Mouse (Mus musculus): ENCODE results near the gene Reep3.
"Not testable (repeated sequence)": the region's sequence is repeated elsewhere in the genome, so short reads cannot be mapped to it uniquely, and the experiment has no call there.

Reep3 gene

GRCm38 (mm10) chr10:67017891-67018290 lies 78.9 kb downstream of the Reep3 start:
- no peak for DNase-seq (ENCODE audit: inconsistent ontology term)

GRCm38 (mm10) chr10:67017315-67017714 lies 79.4 kb downstream of the Reep3 start:
- DNase-seq (ENCODE audit: inconsistent ontology term) = no peak

DNA sequence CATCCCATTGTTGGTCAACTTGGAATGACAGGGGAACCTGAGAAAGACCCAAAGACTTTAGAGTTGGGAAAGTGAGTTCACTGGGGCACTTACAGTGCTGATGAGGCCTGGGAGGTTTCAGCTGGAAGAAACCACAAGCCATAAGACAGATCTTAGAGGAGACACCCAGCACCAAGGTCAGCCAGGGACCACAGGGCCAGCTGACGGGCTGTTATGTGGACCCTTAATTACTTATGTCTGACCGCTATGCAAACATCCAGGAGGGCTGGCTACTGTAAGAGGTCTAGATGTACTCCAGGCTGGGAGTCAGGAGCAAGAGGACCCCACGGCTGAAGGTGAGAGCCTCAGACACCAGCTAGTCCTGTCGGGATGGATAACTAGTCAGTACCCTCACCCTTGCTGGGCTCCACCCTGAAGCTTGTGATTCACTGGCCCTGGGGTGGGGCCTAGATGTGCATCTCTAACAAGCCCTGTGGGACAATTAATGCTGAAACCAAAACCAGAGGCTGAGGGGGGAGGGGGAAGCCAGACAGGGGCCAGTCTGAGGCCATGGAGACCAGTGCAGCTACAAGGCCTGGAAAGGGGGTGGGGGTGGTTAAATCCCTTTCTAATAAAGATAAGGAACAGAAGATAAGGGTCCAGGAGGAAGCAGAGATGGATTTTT lies 80.0 kb downstream of the Reep3 start:
- peak; percentile 3 for DNase-seq (ENCODE audit: inconsistent ontology term)

GRCm38 (mm10) chr10:67014746-67015145 lies 82.0 kb downstream of the Reep3 start:
- no peak for DNase-seq (ENCODE audit: inconsistent ontology term)

GRCm38 (mm10) chr10:67010521-67010920 lies 86.2 kb downstream of the Reep3 start:
- DNase-seq (ENCODE audit: inconsistent ontology term) = no peak

DNA sequence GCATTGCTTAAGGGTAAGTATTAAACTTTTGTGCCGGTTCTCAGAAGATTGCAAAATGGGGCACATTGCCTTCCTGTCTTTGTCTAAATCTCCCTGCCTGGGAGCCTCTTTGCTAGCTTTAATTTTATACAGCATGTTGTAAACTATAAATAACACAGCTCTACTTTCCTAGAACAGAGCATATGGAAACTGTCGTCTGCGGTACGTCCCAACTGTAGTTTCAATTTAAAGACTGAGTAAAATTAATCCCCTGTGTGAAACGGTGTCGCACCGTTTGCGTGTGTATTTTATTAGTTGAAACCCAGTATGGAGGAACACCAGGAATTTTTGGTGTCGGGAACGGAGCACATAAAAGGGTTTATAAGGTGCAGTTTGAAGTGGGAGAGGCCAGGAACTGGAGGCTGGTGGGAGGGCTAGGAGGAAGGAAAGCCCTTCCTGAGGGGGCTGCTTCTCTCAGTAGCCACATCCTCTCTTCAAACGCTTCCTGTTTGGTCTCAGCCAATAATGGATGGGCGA lies 92.2 kb downstream of the Reep3 start:
- DNase-seq (ENCODE audit: inconsistent ontology term) = no peak

DNA sequence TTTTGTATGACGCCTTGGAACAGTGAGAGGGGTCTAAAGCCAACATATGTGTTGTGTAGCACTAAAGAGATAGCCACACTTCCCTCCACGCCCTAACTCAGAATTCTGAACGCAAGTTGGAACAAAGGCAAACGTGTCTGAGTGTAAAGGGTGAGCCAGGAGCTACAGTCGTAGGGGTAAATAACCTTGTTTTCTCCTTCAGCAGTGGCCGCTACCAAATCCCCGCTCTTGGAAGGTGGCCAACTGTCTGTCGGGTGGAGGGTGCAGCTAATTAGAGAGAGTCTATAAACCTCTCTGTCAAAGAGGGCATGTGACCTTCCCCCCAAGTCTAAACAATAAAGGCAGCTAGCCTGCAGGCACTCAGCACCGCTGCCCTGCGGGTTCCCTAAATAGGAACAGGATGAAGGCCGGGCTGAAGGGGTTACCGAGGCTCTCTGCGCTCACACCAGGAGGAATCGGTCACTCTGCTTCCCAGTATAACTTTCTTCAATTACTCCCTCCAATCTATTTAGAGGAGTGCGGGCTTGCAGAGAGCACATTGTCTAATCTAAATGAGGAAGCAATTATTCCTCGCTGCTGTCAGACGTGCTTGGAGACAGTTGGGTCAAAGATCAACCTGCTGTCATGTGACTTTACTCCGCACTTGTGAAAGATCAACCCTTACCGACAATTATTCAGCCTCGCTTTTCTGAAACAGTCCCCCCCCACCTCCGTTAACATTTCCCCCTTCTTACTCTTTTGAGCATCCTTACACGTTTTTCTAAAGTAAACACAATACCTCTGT lies 92.8 kb downstream of the Reep3 start:
- peak; percentile 51 for DNase-seq (ENCODE audit: inconsistent ontology term)

DNA sequence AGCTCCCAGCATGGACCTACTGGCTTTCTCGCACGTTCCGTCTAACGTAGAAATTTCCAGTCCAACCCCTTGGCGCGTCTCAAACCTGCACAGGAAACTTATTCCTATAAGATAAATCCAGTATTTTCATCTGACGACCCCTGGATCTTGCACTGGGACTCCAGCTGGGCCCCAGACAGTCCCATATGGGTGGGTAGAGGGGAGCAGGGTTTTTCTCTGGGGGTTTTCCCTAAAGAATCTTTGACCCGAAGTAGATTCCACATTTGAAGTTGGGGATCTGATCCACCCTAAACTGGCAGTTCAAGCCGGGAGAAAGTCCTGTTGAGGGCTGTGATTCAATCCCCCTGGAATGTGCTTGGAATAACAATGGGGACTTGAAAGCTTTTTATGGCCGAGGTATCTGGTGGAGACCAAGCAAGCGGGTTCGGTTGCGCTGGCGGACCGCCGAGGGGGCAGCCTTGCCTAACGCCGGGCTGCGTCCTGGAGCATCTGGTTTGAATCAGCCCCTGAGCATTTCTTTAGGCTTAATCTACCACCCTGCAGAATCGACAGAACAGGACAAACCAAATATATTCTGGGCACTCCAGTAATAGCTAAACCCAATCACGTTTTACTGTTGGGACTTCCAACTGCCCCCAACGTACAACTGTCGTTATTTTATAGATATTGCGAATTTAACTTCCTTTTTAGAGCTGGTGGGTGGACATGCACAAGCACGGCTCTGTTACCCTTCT lies 93.6 kb downstream of the Reep3 start:
- peak; percentile 93 for DNase-seq (ENCODE audit: inconsistent ontology term)

DNA sequence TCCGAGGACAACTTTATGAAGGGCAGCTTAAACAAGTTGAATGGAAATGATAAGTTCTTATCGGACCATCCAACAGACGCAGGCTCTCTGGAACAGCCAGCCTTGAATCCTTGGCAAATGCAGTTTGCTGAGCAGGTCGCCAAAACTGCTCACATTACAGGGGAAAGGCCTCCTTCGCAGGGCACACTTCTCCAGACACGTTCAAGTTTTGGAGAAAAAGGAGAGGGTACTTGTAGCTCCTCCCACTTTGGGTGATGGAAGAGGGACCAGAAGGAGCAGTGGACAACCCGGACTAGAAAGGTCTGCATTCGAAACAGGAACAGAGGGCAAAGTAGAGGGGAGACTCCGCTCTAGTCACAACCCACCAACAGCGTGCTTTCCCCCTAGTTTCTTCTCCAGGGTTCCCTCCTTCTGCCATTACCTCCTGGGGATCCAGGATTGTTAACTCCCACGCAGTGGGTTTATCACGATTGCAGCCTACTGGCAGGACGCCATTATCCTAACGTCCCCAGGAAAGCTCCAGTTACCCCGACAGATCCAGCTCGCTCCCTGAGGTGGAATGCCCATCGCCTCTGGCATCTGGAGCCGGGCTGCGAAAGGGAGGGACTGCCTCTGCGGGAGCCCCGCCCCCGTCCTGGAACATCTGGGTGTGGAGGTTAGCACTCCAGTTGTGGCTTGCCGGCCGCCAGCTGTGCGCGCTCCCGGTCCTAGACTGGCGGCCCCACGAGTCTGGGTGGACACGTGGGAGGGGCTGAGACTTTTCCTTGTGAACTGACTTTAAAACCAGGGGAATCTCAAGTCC lies 94.3 kb downstream of the Reep3 start:
- no peak for DNase-seq (ENCODE audit: inconsistent ontology term)

- not testable (repeated sequence) for DNase-seq (ENCODE audit: inconsistent ontology term)
These were observed 95.7 kb downstream of the Reep3 start for GRCm38 (mm10) chr10:67000958-67001615.

DNA sequence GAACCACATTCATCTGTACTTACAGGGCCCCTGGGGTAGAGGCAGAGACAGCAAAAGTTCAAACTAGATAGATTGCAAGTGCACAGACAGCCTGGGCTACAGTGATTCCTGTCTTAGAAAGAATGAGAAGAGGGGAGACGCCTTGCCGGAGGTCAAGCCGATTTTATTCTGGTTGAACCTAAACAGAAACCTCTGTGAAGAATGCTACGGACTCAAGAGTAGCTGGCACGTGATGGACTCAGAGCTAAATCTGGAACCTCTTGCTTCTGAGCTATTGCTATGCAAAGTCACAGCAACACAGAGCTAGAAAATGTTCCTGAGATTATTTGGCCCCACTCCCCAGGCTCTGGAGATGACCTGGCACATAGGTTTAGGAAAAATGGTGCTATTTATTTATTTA lies 96.6 kb downstream of the Reep3 start:
- no peak for DNase-seq (ENCODE audit: inconsistent ontology term)

GRCm38 (mm10) chr10:66998770-66999169 lies 98.0 kb downstream of the Reep3 start:
- DNase-seq (ENCODE audit: inconsistent ontology term) = no peak

GRCm38 (mm10) chr10:66995181-66995580 lies 101.6 kb downstream of the Reep3 start:
- peak; percentile 45 for DNase-seq (ENCODE audit: inconsistent ontology term)

DNA sequence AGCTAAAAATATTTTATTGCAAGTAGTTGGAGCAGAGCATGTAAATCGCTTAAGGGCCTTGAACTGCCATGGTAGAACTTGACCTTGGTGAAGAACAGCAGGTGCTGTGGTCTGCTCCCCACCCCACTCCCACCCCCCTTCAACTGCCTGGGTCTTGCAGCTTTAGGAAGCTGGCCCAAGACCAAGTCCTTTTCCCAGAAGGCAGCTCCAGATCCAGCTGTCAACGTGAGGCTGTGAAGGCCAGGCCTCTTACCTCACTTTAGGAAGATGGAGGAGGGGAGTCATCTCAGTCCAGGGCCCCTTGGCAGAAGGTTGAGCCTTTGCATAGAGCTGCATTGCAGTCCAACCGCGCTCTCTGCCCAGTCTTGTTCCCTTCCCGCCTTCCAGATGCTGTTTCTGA lies 102.3 kb downstream of the Reep3 start:
- DNase-seq (ENCODE audit: inconsistent ontology term) = no peak

DNA sequence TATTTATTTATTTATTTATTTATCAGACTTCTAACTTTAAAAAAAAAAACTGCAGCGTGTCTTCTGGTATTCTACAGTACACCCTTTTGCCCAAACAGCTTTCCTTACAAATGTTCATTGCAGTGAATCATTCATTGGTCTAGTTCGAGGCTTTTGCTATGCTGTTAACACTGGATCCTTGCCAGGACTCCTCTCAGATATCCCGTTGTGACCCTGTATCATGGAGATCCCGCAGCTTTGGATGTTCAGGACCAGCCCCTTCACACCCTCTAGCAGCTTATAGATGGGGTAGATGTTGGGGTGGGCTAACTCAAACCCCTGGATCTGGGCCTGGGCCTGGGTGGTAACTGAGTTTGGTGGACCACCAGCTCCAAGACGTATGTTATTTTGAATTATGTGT lies 104.2 kb downstream of the Reep3 start:
- DNase-seq (ENCODE audit: inconsistent ontology term) = no peak

DNA sequence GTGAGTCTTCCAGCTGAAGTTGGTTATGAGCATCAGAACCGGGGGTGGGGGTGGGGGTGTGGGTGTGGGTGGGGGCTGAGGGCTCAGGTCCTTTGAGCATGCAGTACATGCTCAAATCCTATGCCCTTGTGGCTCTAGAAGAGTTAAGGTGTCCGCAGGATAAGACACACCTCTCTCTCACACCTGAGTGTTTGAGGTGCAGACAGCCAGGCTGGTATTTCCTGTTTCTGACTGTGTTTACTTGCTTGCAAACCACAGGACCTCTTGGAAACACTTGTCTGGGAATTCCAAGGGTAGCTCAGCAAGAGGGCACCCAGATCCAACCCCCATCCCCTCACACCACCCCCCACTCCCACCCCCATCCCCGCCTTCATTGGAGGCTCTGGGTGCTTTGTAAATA lies 106.2 kb downstream of the Reep3 start:
- DNase-seq (ENCODE audit: inconsistent ontology term) = no peak

- no peak for DNase-seq (ENCODE audit: inconsistent ontology term)
These were observed 113.7 kb downstream of the Reep3 start for GRCm38 (mm10) chr10:66983043-66983442.

- DNase-seq (ENCODE audit: inconsistent ontology term) = no peak
These were observed 118.5 kb downstream of the Reep3 start for GRCm38 (mm10) chr10:66978215-66978614.

DNA sequence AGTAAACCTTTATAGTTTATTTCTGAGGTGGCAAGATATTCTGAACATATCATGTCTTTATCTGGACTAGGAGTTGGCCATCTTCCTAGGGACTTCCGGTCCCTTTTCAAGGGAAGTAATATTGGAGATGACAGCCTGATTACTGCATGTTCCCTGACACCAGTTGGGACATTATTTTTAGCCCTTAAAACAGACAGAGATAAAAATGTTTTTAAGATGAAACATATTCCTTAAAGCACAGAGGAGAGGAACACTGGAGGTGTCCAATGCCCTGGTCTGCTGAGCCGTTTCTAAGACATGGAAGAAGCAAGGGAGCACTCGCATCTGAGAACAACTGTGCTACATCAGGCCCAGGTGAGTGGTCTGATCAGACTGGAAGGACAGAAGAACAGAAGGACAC lies 119.7 kb downstream of the Reep3 start:
- no peak for DNase-seq (ENCODE audit: inconsistent ontology term)

DNA sequence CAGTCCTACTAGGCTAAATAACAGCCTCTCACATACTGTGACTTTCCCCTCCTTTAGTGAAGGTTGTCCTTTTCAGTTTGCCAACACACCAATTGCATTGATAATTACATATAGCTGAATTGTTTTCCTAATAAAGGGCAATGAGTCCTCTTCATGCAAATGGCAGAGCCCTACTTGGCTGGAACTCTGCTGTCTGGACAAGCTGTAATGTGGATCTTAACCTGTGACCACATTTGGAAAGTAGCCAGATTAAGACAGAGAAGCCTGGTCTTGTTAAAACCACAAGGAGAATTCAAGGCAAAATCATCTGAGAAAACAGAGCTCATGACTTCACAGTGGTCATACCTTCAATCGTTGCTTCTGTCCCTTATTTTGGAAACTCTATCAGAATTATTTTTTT lies 121.3 kb downstream of the Reep3 start:
- no peak for DNase-seq (ENCODE audit: inconsistent ontology term)

DNA sequence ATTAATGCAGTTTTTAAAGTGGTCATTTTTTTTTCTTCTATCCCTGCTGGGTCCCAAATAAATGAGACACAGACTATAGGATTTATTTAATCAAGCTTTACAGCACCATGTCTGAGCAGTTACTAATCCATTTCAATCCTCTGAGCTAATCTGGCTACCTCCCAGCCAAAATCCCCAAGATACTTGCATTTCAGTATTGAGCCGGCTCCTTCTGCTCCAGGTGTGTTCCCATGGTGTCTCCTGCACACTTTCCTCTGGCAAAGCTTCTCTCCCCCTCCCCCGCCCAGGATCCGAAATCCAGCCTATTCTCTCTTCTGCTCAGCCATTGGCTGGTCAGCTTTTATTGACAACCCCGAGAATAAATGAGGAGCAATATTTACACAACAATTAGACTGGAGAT lies 122.3 kb downstream of the Reep3 start:
- no peak for DNase-seq (ENCODE audit: inconsistent ontology term)

Measured in Muller cell, postnatal 12 days (primary cell).